Mouse (Mus musculus): Measurements from ENCODE around the gene Gm11060. TPM values are rescaled to one million over a fixed set of nuclear protein-coding genes. Genes with fewer than 3 reads are reported as not detected.
A peak's percentile ranks its signal among the peaks of the same experiment; 100 is the strongest.

Gene Gm11060
- polyA plus RNA-seq, 1 experiment from 2014 or later = not detected

- Histone ChIP-seq H3K9me3 (ENCODE audit: control insufficient read depth, low read length) (no peaks in the 10 kb centered on the region), H3K27me3 (ENCODE audit: control insufficient read depth, insufficient read depth, low read length) (peaks cover 16% of the 10 kb centered on the region; the same call in 1 of the 2 replicates), H3K27ac (ENCODE audit: low read depth, low read length) (peak overlapping the region; percentile 81), H3K36me3 (ENCODE audit: control insufficient read depth, insufficient read depth, low read length) (peaks cover 9% of the 10 kb centered on the region; the same call in 1 of the 2 replicates), H3K9ac (ENCODE audit: low read depth, low read length) (peak overlapping the region; percentile 97), H3K4me3 (ENCODE audit: low read length) (peak overlapping the region; percentile 80), H3K4me1 (ENCODE audit: control insufficient read depth, insufficient read depth, low read length) (peaks cover 30% of the 10 kb centered on the region), H3K4me2 (replicated peaks; ENCODE audit: low read depth, low read length) (peak overlapping the region; percentile 59)
- peak; percentile 3; the same call in 1 of the 2 replicates for ATAC-seq (ENCODE audit: low FRiP score, low TSS enrichment)
- WGBS = 3% methylated on average over 32 of the region's 32 CpGs
These were observed 38.7 kb downstream of the Gm11060 start for GRCm38 (mm10) chr2:105130351-105131060.

- 10% methylated on average over 12 of the region's 12 CpGs for WGBS
- no peak for ATAC-seq (ENCODE audit: low FRiP score, low TSS enrichment)
- H3K9me3 ChIP-seq (ENCODE audit: control insufficient read depth, low read length) = no peaks in the 10 kb centered on the region
- H3K36me3 ChIP-seq (ENCODE audit: control insufficient read depth, insufficient read depth, low read length) = peaks cover 11% of the 10 kb centered on the region; the same call in 1 of the 2 replicates
- peak overlapping the region; percentile 59 for H3K4me2 ChIP-seq (replicated peaks; ENCODE audit: low read depth, low read length)
- H3K4me1 ChIP-seq (ENCODE audit: control insufficient read depth, insufficient read depth, low read length) = peaks cover 30% of the 10 kb centered on the region
- H3K27ac ChIP-seq (ENCODE audit: low read depth, low read length) = peak overlapping the region; percentile 81
- peak overlapping the region; percentile 97 for H3K9ac ChIP-seq (ENCODE audit: low read depth, low read length)
- H3K27me3 ChIP-seq (ENCODE audit: control insufficient read depth, insufficient read depth, low read length) = peaks cover 16% of the 10 kb centered on the region; the same call in 1 of the 2 replicates
- peak overlapping the region; percentile 80 for H3K4me3 ChIP-seq (ENCODE audit: low read length)
These were observed 39.4 kb downstream of the Gm11060 start for GRCm38 (mm10) chr2:105131061-105131810.

GRCm38 (mm10) chr2:105131811-105132100 is 39.9 kb downstream of the Gm11060 start:
- H3K27me3 ChIP-seq (ENCODE audit: control insufficient read depth, insufficient read depth, low read length) = peaks cover 13% of the 10 kb centered on the region; the same call in 1 of the 2 replicates
- peak overlapping the region; percentile 97; the same call in 1 of the 2 replicates for H3K9ac ChIP-seq (ENCODE audit: low read depth, low read length)
- H3K4me1 ChIP-seq (ENCODE audit: control insufficient read depth, insufficient read depth, low read length) = peaks cover 30% of the 10 kb centered on the region
- no peaks in the 10 kb centered on the region for H3K9me3 ChIP-seq (ENCODE audit: control insufficient read depth, low read length)
- H3K36me3 ChIP-seq (ENCODE audit: control insufficient read depth, insufficient read depth, low read length) = peaks cover 15% of the 10 kb centered on the region; the same call in 1 of the 2 replicates
- H3K4me3 ChIP-seq (ENCODE audit: low read length) = peak overlapping the region; percentile 80
- H3K27ac ChIP-seq (ENCODE audit: low read depth, low read length) = peak overlapping the region; percentile 63; the same call in 1 of the 2 replicates
- H3K4me2 ChIP-seq (replicated peaks; ENCODE audit: low read depth, low read length) = peak overlapping the region; percentile 59
- ATAC-seq (ENCODE audit: low FRiP score, low TSS enrichment) = no peak
- WGBS = 1% methylated on average over 2 of the region's 2 CpGs

GRCm38 (mm10) chr2:105132300-105132699 is 40.5 kb downstream of the Gm11060 start:
- Histone ChIP-seq H3K27ac (ENCODE audit: low read depth, low read length) (peak overlapping the region; percentile 63; the same call in 1 of the 2 replicates), H3K9me3 (ENCODE audit: control insufficient read depth, low read length) (no peaks in the 10 kb centered on the region), H3K27me3 (ENCODE audit: control insufficient read depth, insufficient read depth, low read length) (peaks cover 9% of the 10 kb centered on the region; the same call in 1 of the 2 replicates), H3K4me1 (ENCODE audit: control insufficient read depth, insufficient read depth, low read length) (peaks cover 30% of the 10 kb centered on the region), H3K36me3 (ENCODE audit: control insufficient read depth, insufficient read depth, low read length) (peaks cover 19% of the 10 kb centered on the region), H3K4me3 (ENCODE audit: low read length) (peak overlapping the region; percentile 80), H3K4me2 (replicated peaks; ENCODE audit: low read depth, low read length) (peak overlapping the region; percentile 59), H3K9ac (ENCODE audit: low read depth, low read length) (peak overlapping the region; percentile 97)
- ATAC-seq (ENCODE audit: low FRiP score, low TSS enrichment) = peak; percentile 83
- under 1% methylated on average over 16 of the region's 17 CpGs for WGBS

GRCm38 (mm10) chr2:105132933-105133795 is 41.3 kb downstream of the Gm11060 start:
- Histone ChIP-seq H3K27ac (ENCODE audit: low read depth, low read length) (peak overlapping the region; percentile 19; the same call in 1 of the 2 replicates), H3K9me3 (ENCODE audit: control insufficient read depth, low read length) (no peaks in the 10 kb centered on the region), H3K4me2 (replicated peaks; ENCODE audit: low read depth, low read length) (peak overlapping the region; percentile 59), H3K4me3 (ENCODE audit: low read length) (peak overlapping the region; percentile 80), H3K27me3 (ENCODE audit: control insufficient read depth, insufficient read depth, low read length) (peaks cover 8% of the 10 kb centered on the region; the same call in 1 of the 2 replicates), H3K4me1 (ENCODE audit: control insufficient read depth, insufficient read depth, low read length) (peaks cover 32% of the 10 kb centered on the region), H3K9ac (ENCODE audit: low read depth, low read length) (peak overlapping the region; percentile 97; the same call in 1 of the 2 replicates), H3K36me3 (ENCODE audit: control insufficient read depth, insufficient read depth, low read length) (peaks cover 19% of the 10 kb centered on the region)
- no peak for ATAC-seq (ENCODE audit: low FRiP score, low TSS enrichment)
- 9% methylated on average over 43 of the region's 43 CpGs for WGBS

GRCm38 (mm10) chr2:105134296-105134695 is 42.5 kb downstream of the Gm11060 start:
- ATAC-seq (ENCODE audit: low FRiP score, low TSS enrichment) = no peak
- Histone ChIP-seq H3K27me3 (ENCODE audit: control insufficient read depth, insufficient read depth, low read length) (peaks cover 2% of the 10 kb centered on the region; the same call in 1 of the 2 replicates), H3K36me3 (ENCODE audit: control insufficient read depth, insufficient read depth, low read length) (peaks cover 19% of the 10 kb centered on the region), H3K9me3 (ENCODE audit: control insufficient read depth, low read length) (no peaks in the 10 kb centered on the region), H3K4me2 (replicated peaks; ENCODE audit: low read depth, low read length) (peak overlapping the region; percentile 34), H3K9ac (ENCODE audit: low read depth, low read length) (peak overlapping the region; percentile 35; the same call in 1 of the 2 replicates), H3K4me3 (ENCODE audit: low read length) (peak overlapping the region; percentile 3; the same call in 1 of the 2 replicates), H3K4me1 (ENCODE audit: control insufficient read depth, insufficient read depth, low read length) (peaks cover 41% of the 10 kb centered on the region), H3K27ac (ENCODE audit: low read depth, low read length) (0 out of 2 replicates have a peak overlapping the region, but pooled peaks have one; percentile 24)
- 14% methylated on average over 19 of the region's 19 CpGs for WGBS

GRCm38 (mm10) chr2:105139471-105139870 is 47.7 kb downstream of the Gm11060 start:
- 33% methylated on average over 7 of the region's 7 CpGs for WGBS
- Histone ChIP-seq H3K4me1 (ENCODE audit: control insufficient read depth, insufficient read depth, low read length) (peaks cover 21% of the 10 kb centered on the region), H3K9ac (ENCODE audit: low read depth, low read length) (no peak overlapping the region), H3K9me3 (ENCODE audit: control insufficient read depth, low read length) (no peaks in the 10 kb centered on the region), H3K4me3 (ENCODE audit: low read length) (no peak overlapping the region), H3K36me3 (ENCODE audit: control insufficient read depth, insufficient read depth, low read length) (peaks cover 34% of the 10 kb centered on the region), H3K27me3 (ENCODE audit: control insufficient read depth, insufficient read depth, low read length) (peaks cover 2% of the 10 kb centered on the region; the same call in 1 of the 2 replicates), H3K27ac (ENCODE audit: low read depth, low read length) (no peak overlapping the region), H3K4me2 (replicated peaks; ENCODE audit: low read depth, low read length) (no peak overlapping the region)
- no peak for ATAC-seq (ENCODE audit: low FRiP score, low TSS enrichment)

- no peak overlapping the region for H3K4me3 ChIP-seq (ENCODE audit: low read length)
These were observed 49.6 kb downstream of the Gm11060 start for GRCm38 (mm10) chr2:105141371-105141770.

More at GRCm38 (mm10) chr2:105141371-105141770, 49.6 kb downstream of the Gm11060 start:
- H3K27me3 ChIP-seq (ENCODE audit: control insufficient read depth, insufficient read depth, low read length) = no peaks in the 10 kb centered on the region
- H3K9me3 ChIP-seq (ENCODE audit: control insufficient read depth, low read length) = no peaks in the 10 kb centered on the region
- H3K36me3 ChIP-seq (ENCODE audit: control insufficient read depth, insufficient read depth, low read length) = peaks cover 36% of the 10 kb centered on the region
- ATAC-seq (ENCODE audit: low FRiP score, low TSS enrichment) = no peak
- WGBS = 64% methylated on average over 7 of the region's 7 CpGs
- H3K4me1 ChIP-seq (ENCODE audit: control insufficient read depth, insufficient read depth, low read length) = peaks cover 15% of the 10 kb centered on the region
- no peak overlapping the region for H3K27ac ChIP-seq (ENCODE audit: low read depth, low read length)
- H3K4me2 ChIP-seq (replicated peaks; ENCODE audit: low read depth, low read length) = no peak overlapping the region
- no peak overlapping the region for H3K9ac ChIP-seq (ENCODE audit: low read depth, low read length)
